Mouse (Mus musculus): ENCODE measurements around the gene Hps6. TPM values are rescaled to one million over a fixed set of nuclear protein-coding genes. Genes with fewer than 3 reads are reported as not detected.

Hps6 gene
- polyA plus RNA-seq (2014; fragmentation: Illumina TruSeq; extraction: RNeasy Lipid Tissue Mini Kit (QIAGEN cat#74804); ENCODE audit: low read depth, low replicate concordance) = not detected

DNA sequence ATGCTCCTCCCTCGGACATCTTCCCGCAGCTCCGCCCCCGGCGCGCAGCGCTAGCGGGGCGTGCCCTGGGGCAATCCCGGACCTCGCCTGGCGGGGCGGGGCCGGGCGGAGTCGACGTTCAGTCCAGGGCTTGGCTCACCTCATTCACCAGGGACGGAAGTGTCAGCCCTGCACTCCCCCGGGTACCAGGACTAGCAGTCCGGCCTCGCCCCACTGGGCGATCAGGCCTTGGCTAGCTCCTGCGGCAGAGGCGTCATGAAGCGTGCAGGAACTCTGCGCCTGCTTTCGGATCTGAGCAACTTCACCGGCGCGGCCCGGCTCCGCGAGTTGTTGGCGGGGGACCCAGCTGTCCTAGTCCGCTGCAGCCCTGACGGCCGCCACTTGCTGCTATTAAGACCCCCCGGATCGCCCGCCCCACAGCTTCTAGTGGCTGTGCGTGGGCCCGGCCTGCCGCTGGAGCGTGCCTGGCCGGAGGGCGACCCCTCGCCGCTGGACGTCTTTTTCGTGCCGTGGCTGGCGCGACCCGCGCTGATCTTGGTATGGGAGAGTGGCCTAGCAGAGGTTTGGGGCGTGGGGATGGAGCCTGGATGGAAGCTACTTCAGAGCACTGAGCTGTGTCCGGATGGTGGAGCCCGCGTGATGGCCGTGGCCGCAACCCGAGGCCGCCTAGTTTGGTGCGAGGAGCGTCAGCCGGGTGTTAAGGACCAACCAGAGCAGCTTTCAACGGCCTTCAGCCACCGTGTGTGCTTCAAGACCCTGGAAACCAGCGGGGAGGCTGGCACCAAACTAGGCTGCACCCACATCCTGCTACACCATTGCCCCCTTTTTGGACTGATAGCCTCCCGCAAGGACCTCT lies at the start of gene Hps6:
Hps6 (plus strand) TSS at position 138 of the 856 bp plus-strand sequence.

GRCm38 (mm10) chr19:45997785-45998693 lies 5.3 kb upstream of the Hps6 start, which contains the start of gene Armh3:
Armh3 (minus strand) TSS chr19:45998488.

DNA sequence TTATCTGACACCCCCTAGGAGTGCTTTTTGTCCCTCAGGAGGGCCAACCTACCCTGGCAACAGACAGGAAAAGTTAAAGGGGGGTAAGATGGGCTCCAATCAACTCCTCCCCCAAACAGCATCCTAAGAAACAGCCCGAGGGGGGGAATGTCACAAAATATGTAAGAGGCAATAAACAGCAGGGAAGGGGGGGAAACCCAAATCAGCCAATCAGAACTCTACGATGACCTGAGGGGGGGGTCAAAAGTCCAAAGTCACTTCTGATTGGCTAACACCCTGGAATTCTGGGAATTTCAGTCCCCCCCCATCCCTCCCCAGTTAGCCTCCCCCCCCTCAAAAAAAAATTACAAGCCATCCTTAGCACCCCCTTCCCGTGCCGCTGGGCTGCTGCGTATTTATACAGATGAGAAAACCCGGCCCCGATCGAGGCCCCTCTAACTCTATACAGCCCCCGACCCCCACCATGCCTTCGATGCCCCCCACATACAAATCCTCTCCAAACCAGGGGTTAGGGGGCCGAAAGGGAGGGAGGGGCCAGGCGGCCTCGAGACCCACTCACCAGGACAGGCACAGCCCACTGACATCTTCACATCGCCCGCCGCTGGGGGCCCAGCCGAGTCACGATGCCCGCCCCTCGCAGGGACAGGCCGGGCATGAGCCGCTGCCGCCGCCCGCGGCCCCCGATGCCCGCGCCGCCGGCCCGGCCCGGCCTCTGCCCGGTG lies 41.1 kb downstream of the Hps6 start, which contains the start of gene Pprc1:
Pprc1 (plus strand) TSS at position 616 of the 722 bp plus-strand sequence.

GRCm38 (mm10) chr19:46044993-46045695 lies 41.8 kb downstream of the Hps6 start, which contains the start of gene Ldb1:
Ldb1 (minus strand) TSS chr19:46045214.

Other genes with a start within 250 kb of the Hps6 start
- gene Mgea5, start 219.7 kb upstream of the Hps6 start, polyA plus RNA-seq (2014; fragmentation: Illumina TruSeq; extraction: RNeasy Lipid Tissue Mini Kit (QIAGEN cat#74804); ENCODE audit: low read depth, low replicate concordance) = 160 TPM
- 16.6 TPM for gene Kcnip2, start 187.4 kb upstream of the Hps6 start, polyA plus RNA-seq (2014; fragmentation: Illumina TruSeq; extraction: RNeasy Lipid Tissue Mini Kit (QIAGEN cat#74804); ENCODE audit: low read depth, low replicate concordance)
- 9.2 TPM for gene Armh3, start 5.0 kb upstream of the Hps6 start, polyA plus RNA-seq (2014; fragmentation: Illumina TruSeq; extraction: RNeasy Lipid Tissue Mini Kit (QIAGEN cat#74804); ENCODE audit: low read depth, low replicate concordance)
- gene Pprc1, start 41.4 kb downstream of the Hps6 start, polyA plus RNA-seq (2014; fragmentation: Illumina TruSeq; extraction: RNeasy Lipid Tissue Mini Kit (QIAGEN cat#74804); ENCODE audit: low read depth, low replicate concordance) = 5.7 TPM
- 5.3 TPM for gene Ldb1, start 41.7 kb downstream of the Hps6 start, polyA plus RNA-seq (2014; fragmentation: Illumina TruSeq; extraction: RNeasy Lipid Tissue Mini Kit (QIAGEN cat#74804); ENCODE audit: low read depth, low replicate concordance)
- 7.0 TPM for gene Nolc1, start 72.4 kb downstream of the Hps6 start, polyA plus RNA-seq (2014; fragmentation: Illumina TruSeq; extraction: RNeasy Lipid Tissue Mini Kit (QIAGEN cat#74804); ENCODE audit: low read depth, low replicate concordance)
- 0.25 TPM for gene Elovl3, start 128.4 kb downstream of the Hps6 start, polyA plus RNA-seq (2014; fragmentation: Illumina TruSeq; extraction: RNeasy Lipid Tissue Mini Kit (QIAGEN cat#74804); ENCODE audit: low read depth, low replicate concordance)
- gene Pitx3, start 144.8 kb downstream of the Hps6 start, polyA plus RNA-seq (2014; fragmentation: Illumina TruSeq; extraction: RNeasy Lipid Tissue Mini Kit (QIAGEN cat#74804); ENCODE audit: low read depth, low replicate concordance) = not detected
- 51.0 TPM for gene Gbf1, start 149.0 kb downstream of the Hps6 start, polyA plus RNA-seq (2014; fragmentation: Illumina TruSeq; extraction: RNeasy Lipid Tissue Mini Kit (QIAGEN cat#74804); ENCODE audit: low read depth, low replicate concordance)

Measured in testis, adult 10 weeks (tissue).